Mouse (Mus musculus): Measurements from ENCODE around the gene Lrriq4. TPM values are rescaled to one million over a fixed set of nuclear protein-coding genes. Genes with fewer than 3 reads are reported as not detected.

The Lrriq4 gene
- polyA plus RNA-seq (2014; fragmentation: Nextera tagmentation; extraction: Ambion mirVana) = not detected in 2 replicates

- DNase-seq (ENCODE audit: low spot score) (no peak), ATAC-seq (ENCODE audit: low FRiP score) (no peak)
- 82% methylated on average over 2 of the region's 2 CpGs for WGBS
- Histone ChIP-seq H3K36me3 (ENCODE audit: control insufficient read depth, insufficient read depth, low read length) (no peaks in the 10 kb centered on the region), H3K27ac (ENCODE audit: low read depth, low read length) (no peak within 1 kb of the TSS), H3K27me3 (ENCODE audit: control insufficient read depth, insufficient read depth, low read length) (no peaks in the 10 kb centered on the region), H3K9me3 (ENCODE audit: control insufficient read depth, low read length) (no peaks in the 10 kb centered on the region), H3K4me2 (replicated peaks; ENCODE audit: low read depth, low read length) (no peak within 1 kb of the TSS), H3K4me1 (replicated peaks; ENCODE audit: control insufficient read depth, insufficient read depth, low read length) (0 out of 2 replicates have a peak, but pooled peaks cover 6% of the 10 kb centered on the region), H3K9ac (ENCODE audit: low read depth, low read length) (no peak within 1 kb of the TSS), H3K4me3 (ENCODE audit: low read depth, low read length) (no peak within 1 kb of the TSS)
Observed at GRCm38 (mm10) chr3:30644207-30644606, at the start of gene Lrriq4. Lrriq4 (plus strand) TSS chr3:30644507.

- WGBS = under 1% methylated on average over 62 of the region's 62 CpGs
- ATAC-seq (ENCODE audit: low FRiP score) (peak; percentile 82), DNase-seq (ENCODE audit: low spot score) (peak; percentile 70)
- H3K36me3 ChIP-seq (ENCODE audit: control insufficient read depth, insufficient read depth, low read length) = no peaks in the 10 kb centered on the region
- no peaks in the 10 kb centered on the region for H3K4me1 ChIP-seq (replicated peaks; ENCODE audit: control insufficient read depth, insufficient read depth, low read length)
- peaks cover 3% of the 10 kb centered on the region; the same call in 1 of the 2 replicates for H3K27me3 ChIP-seq (ENCODE audit: control insufficient read depth, insufficient read depth, low read length)
- peak overlapping the region; percentile 67 for H3K27ac ChIP-seq (ENCODE audit: low read depth, low read length)
- peak overlapping the region; percentile 74 for H3K4me3 ChIP-seq (ENCODE audit: low read depth, low read length)
- H3K9ac ChIP-seq (ENCODE audit: low read depth, low read length) = peak overlapping the region; percentile 87
- peak overlapping the region; percentile 87 for H3K4me2 ChIP-seq (replicated peaks; ENCODE audit: low read depth, low read length)
- H3K9me3 ChIP-seq (ENCODE audit: control insufficient read depth, low read length) = no peaks in the 10 kb centered on the region
Observed at GRCm38 (mm10) chr3:30595111-30595832, 49.0 kb upstream of the Lrriq4 start.

- ATAC-seq (ENCODE audit: low FRiP score) (no peak), DNase-seq (ENCODE audit: low spot score) (no peak)
- no peak overlapping the region for H3K4me2 ChIP-seq (replicated peaks; ENCODE audit: low read depth, low read length)
- H3K27me3 ChIP-seq (ENCODE audit: control insufficient read depth, insufficient read depth, low read length) = peaks cover 3% of the 10 kb centered on the region; the same call in 1 of the 2 replicates
- 79% methylated on average over 7 of the region's 7 CpGs for WGBS
- no peak overlapping the region for H3K27ac ChIP-seq (ENCODE audit: low read depth, low read length)
- H3K9ac ChIP-seq (ENCODE audit: low read depth, low read length) = no peak overlapping the region
- H3K36me3 ChIP-seq (ENCODE audit: control insufficient read depth, insufficient read depth, low read length) = no peaks in the 10 kb centered on the region
- H3K4me3 ChIP-seq (ENCODE audit: low read depth, low read length) = no peak overlapping the region
- no peaks in the 10 kb centered on the region for H3K9me3 ChIP-seq (ENCODE audit: control insufficient read depth, low read length)
- H3K4me1 ChIP-seq (replicated peaks; ENCODE audit: control insufficient read depth, insufficient read depth, low read length) = no peaks in the 10 kb centered on the region
Observed at GRCm38 (mm10) chr3:30597271-30597670, 47.0 kb upstream of the Lrriq4 start.

GRCm38 (mm10) chr3:30599711-30600545 lies 44.4 kb upstream of the Lrriq4 start, which contains the start of gene Actrt3:
Actrt3 (minus strand) TSS chr3:30599939.
- WGBS = under 1% methylated on average over 32 of the region's 32 CpGs
- 0 out of 2 replicates have a peak, but pooled peaks cover 2% of the 10 kb centered on the region for H3K4me1 ChIP-seq (replicated peaks; ENCODE audit: control insufficient read depth, insufficient read depth, low read length)
- peak; percentile 59 for DNase-seq (ENCODE audit: low spot score)
- peak within 1 kb of the TSS; percentile 52 for H3K9ac ChIP-seq (ENCODE audit: low read depth, low read length)
- H3K4me3 ChIP-seq (ENCODE audit: low read depth, low read length) = peak within 1 kb of the TSS; percentile 50
- H3K36me3 ChIP-seq (ENCODE audit: control insufficient read depth, insufficient read depth, low read length) = no peaks in the 10 kb centered on the region
- no peak within 1 kb of the TSS for H3K27ac ChIP-seq (ENCODE audit: low read depth, low read length)
- no peaks in the 10 kb centered on the region for H3K9me3 ChIP-seq (ENCODE audit: control insufficient read depth, low read length)
- peak within 1 kb of the TSS; percentile 76 for H3K4me2 ChIP-seq (replicated peaks; ENCODE audit: low read depth, low read length)
- no peak for ATAC-seq (ENCODE audit: low FRiP score)
- H3K27me3 ChIP-seq (ENCODE audit: control insufficient read depth, insufficient read depth, low read length) = peaks cover 3% of the 10 kb centered on the region; the same call in 1 of the 2 replicates

GRCm38 (mm10) chr3:30600717-30601116 lies 43.6 kb upstream of the Lrriq4 start:
- ATAC-seq (ENCODE audit: low FRiP score) = no peak
- Histone ChIP-seq H3K4me1 (replicated peaks; ENCODE audit: control insufficient read depth, insufficient read depth, low read length) (0 out of 2 replicates have a peak, but pooled peaks cover 2% of the 10 kb centered on the region), H3K9ac (ENCODE audit: low read depth, low read length) (peak overlapping the region; percentile 47; the same call in 1 of the 2 replicates), H3K9me3 (ENCODE audit: control insufficient read depth, low read length) (no peaks in the 10 kb centered on the region), H3K4me2 (replicated peaks; ENCODE audit: low read depth, low read length) (peak overlapping the region; percentile 76), H3K4me3 (ENCODE audit: low read depth, low read length) (peak overlapping the region; percentile 50), H3K27ac (ENCODE audit: low read depth, low read length) (no peak overlapping the region), H3K27me3 (ENCODE audit: control insufficient read depth, insufficient read depth, low read length) (peaks cover 3% of the 10 kb centered on the region; the same call in 1 of the 2 replicates), H3K36me3 (ENCODE audit: control insufficient read depth, insufficient read depth, low read length) (no peaks in the 10 kb centered on the region)
- peak; percentile 60 for DNase-seq (ENCODE audit: low spot score)
- under 1% methylated on average over 14 of the region's 14 CpGs for WGBS

GRCm38 (mm10) chr3:30601175-30601574 lies 43.1 kb upstream of the Lrriq4 start:
- 0 out of 2 replicates have a peak, but pooled peaks cover 2% of the 10 kb centered on the region for H3K4me1 ChIP-seq (replicated peaks; ENCODE audit: control insufficient read depth, insufficient read depth, low read length)
- ATAC-seq (ENCODE audit: low FRiP score) (peak; percentile 25), DNase-seq (ENCODE audit: low spot score) (peak; percentile 93)
- no peaks in the 10 kb centered on the region for H3K36me3 ChIP-seq (ENCODE audit: control insufficient read depth, insufficient read depth, low read length)
- 0% methylated on average over 17 of the region's 17 CpGs for WGBS
- no peak overlapping the region for H3K27ac ChIP-seq (ENCODE audit: low read depth, low read length)
- no peak overlapping the region for H3K9ac ChIP-seq (ENCODE audit: low read depth, low read length)
- peak overlapping the region; percentile 50 for H3K4me3 ChIP-seq (ENCODE audit: low read depth, low read length)
- H3K27me3 ChIP-seq (ENCODE audit: control insufficient read depth, insufficient read depth, low read length) = peaks cover 3% of the 10 kb centered on the region; the same call in 1 of the 2 replicates
- peak overlapping the region; percentile 76 for H3K4me2 ChIP-seq (replicated peaks; ENCODE audit: low read depth, low read length)
- H3K9me3 ChIP-seq (ENCODE audit: control insufficient read depth, low read length) = no peaks in the 10 kb centered on the region

- H3K36me3 ChIP-seq (ENCODE audit: control insufficient read depth, insufficient read depth, low read length) = no peaks in the 10 kb centered on the region
- no peak for ATAC-seq (ENCODE audit: low FRiP score)
- H3K4me1 ChIP-seq (replicated peaks; ENCODE audit: control insufficient read depth, insufficient read depth, low read length) = 0 out of 2 replicates have a peak, but pooled peaks cover 2% of the 10 kb centered on the region
- WGBS = under 1% methylated on average over 13 of the region's 13 CpGs
- DNase-seq (ENCODE audit: low spot score) = no peak
- H3K4me2 ChIP-seq (replicated peaks; ENCODE audit: low read depth, low read length) = peak overlapping the region; percentile 76
- peak overlapping the region; percentile 84; the same call in 1 of the 2 replicates for H3K9ac ChIP-seq (ENCODE audit: low read depth, low read length)
- no peaks in the 10 kb centered on the region for H3K9me3 ChIP-seq (ENCODE audit: control insufficient read depth, low read length)
- peak overlapping the region; percentile 89 for H3K4me3 ChIP-seq (ENCODE audit: low read depth, low read length)
- peaks cover 3% of the 10 kb centered on the region; the same call in 1 of the 2 replicates for H3K27me3 ChIP-seq (ENCODE audit: control insufficient read depth, insufficient read depth, low read length)
- peak overlapping the region; percentile 91 for H3K27ac ChIP-seq (ENCODE audit: low read depth, low read length)
Observed at GRCm38 (mm10) chr3:30601610-30602064, 42.7 kb upstream of the Lrriq4 start.

- H3K27me3 ChIP-seq (ENCODE audit: control insufficient read depth, insufficient read depth, low read length) = peaks cover 3% of the 10 kb centered on the region; the same call in 1 of the 2 replicates
- H3K9me3 ChIP-seq (ENCODE audit: control insufficient read depth, low read length) = no peaks in the 10 kb centered on the region
- WGBS = 0% methylated on average over 35 of the region's 40 CpGs
- peak within 1 kb of the TSS; percentile 84 for H3K9ac ChIP-seq (ENCODE audit: low read depth, low read length)
- ATAC-seq (ENCODE audit: low FRiP score) (peak; percentile 95), DNase-seq (ENCODE audit: low spot score) (peak; percentile 98)
- H3K4me2 ChIP-seq (replicated peaks; ENCODE audit: low read depth, low read length) = peak within 1 kb of the TSS; percentile 76
- H3K4me1 ChIP-seq (replicated peaks; ENCODE audit: control insufficient read depth, insufficient read depth, low read length) = 0 out of 2 replicates have a peak, but pooled peaks cover 2% of the 10 kb centered on the region
- H3K27ac ChIP-seq (ENCODE audit: low read depth, low read length) = peak within 1 kb of the TSS; percentile 91
- H3K4me3 ChIP-seq (ENCODE audit: low read depth, low read length) = peak within 1 kb of the TSS; percentile 89
- no peaks in the 10 kb centered on the region for H3K36me3 ChIP-seq (ENCODE audit: control insufficient read depth, insufficient read depth, low read length)
Observed at GRCm38 (mm10) chr3:30602065-30602739, 42.1 kb upstream of the Lrriq4 start, which contains the start of gene Mynn. Mynn (plus strand) TSS chr3:30602065.
